Mouse (Mus musculus): ENCODE measurements around the gene Ptpra. TPM values are rescaled to one million over a fixed set of nuclear protein-coding genes. Genes with fewer than 3 reads are reported as not detected.

Ptpra gene
- polyA plus RNA-seq, 1 experiment = 57.9 TPM

- Histone ChIP-seq H3K4me2 (ENCODE audit: low read depth) (no peak overlapping the region), H3K27me3 (ENCODE audit: control insufficient read depth, insufficient read depth, insufficient read length) (peaks cover 17% of the 10 kb centered on the region), H3K4me3 (peak overlapping the region; percentile 1), H3ac (ENCODE audit: control insufficient read depth, insufficient read length) (no peak overlapping the region), H3K79me2 (ENCODE audit: control insufficient read depth, insufficient read depth) (no peaks in the 10 kb centered on the region), H3K36me3 (ENCODE audit: control insufficient read depth, insufficient read depth) (no peaks in the 10 kb centered on the region)
- TF ChIP-seq MYOD1 (IDR thresholded peaks at IDR 0.05; ENCODE audit: control insufficient read depth in 1 of 3, insufficient read length in 2 of 3, low read depth in 2 of 3) (no peak), SRF (IDR thresholded peaks at IDR 0.05; ENCODE audit: control insufficient read depth, insufficient read length, low read depth) (no peak), MYOG (IDR thresholded peaks at IDR 0.05; ENCODE audit: control insufficient read depth in 1 of 3, insufficient read depth in 1 of 3, insufficient read length in 2 of 3, low read depth in 2 of 3) (no peak), USF1 (IDR thresholded peaks at IDR 0.05; ENCODE audit: low read depth) (no peak), REST (IDR thresholded peaks at IDR 0.05; ENCODE audit: insufficient read depth, insufficient read length) (no peak), POLR2A (IDR thresholded peaks at IDR 0.05; ENCODE audit: insufficient read length, low read depth) (no peak), TCF3 (IDR thresholded peaks at IDR 0.05; ENCODE audit: insufficient read length, low read depth) (no peak), CEBPB (IDR thresholded peaks at IDR 0.05; ENCODE audit: insufficient read depth, poor library complexity, severe bottlenecking) (no peak), MAX (IDR thresholded peaks at IDR 0.05; ENCODE audit: low read depth) (no peak), E2F4 (IDR thresholded peaks at IDR 0.05; ENCODE audit: insufficient read depth) (no peak), TCF12 (IDR thresholded peaks at IDR 0.05; ENCODE audit: insufficient read depth, poor library complexity, severe bottlenecking) (no peak), POLR2AphosphoS2 (IDR thresholded peaks at IDR 0.05; ENCODE audit: insufficient read length, low read depth) (no peak)
These were observed 126.9 kb downstream of the Ptpra start for GRCm38 (mm10) chr2:130577021-130577420.

DNA sequence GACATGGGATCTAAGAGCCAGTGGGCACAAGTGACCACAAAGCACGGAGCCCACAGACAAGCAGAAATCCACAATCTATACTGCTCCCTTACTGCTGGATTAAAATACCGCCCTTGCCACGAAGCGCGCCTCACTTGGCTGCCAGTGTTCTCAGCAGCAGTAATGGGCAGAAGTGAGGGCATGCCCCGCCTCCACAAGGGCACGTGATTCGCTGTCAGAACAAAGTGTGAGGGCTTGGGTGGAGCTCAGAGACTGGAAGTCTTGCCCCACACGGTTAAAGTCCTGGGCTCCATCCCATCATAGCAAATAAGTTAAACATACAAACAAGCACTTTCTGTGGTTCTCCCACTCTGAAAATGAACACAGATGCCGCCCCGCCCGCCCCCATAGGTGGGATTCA lies 127.6 kb downstream of the Ptpra start:
- H3K79me2 ChIP-seq (ENCODE audit: control insufficient read depth, insufficient read depth) = no peaks in the 10 kb centered on the region
- no peak overlapping the region for H3ac ChIP-seq (ENCODE audit: control insufficient read depth, insufficient read length)
- H3K27me3 ChIP-seq (ENCODE audit: control insufficient read depth, insufficient read depth, insufficient read length) = peaks cover 17% of the 10 kb centered on the region
- H3K36me3 ChIP-seq (ENCODE audit: control insufficient read depth, insufficient read depth) = no peaks in the 10 kb centered on the region
- H3K4me2 ChIP-seq (ENCODE audit: low read depth) = peak overlapping the region; percentile 86
- H3K4me3 ChIP-seq = peak overlapping the region; percentile 1
- TF ChIP-seq POLR2A (IDR thresholded peaks at IDR 0.05; ENCODE audit: insufficient read length, low read depth) = peak; percentile 63
- TF ChIP-seq POLR2AphosphoS2 (IDR thresholded peaks at IDR 0.05; ENCODE audit: insufficient read length, low read depth) = peak; percentile 37
- peak; percentile 98 for TF ChIP-seq USF1 (IDR thresholded peaks at IDR 0.05; ENCODE audit: low read depth)
- TF ChIP-seq TCF3 (IDR thresholded peaks at IDR 0.05; ENCODE audit: insufficient read length, low read depth) = no peak
- TF ChIP-seq E2F4 (IDR thresholded peaks at IDR 0.05; ENCODE audit: insufficient read depth) = no peak

GRCm38 (mm10) chr2:130578148-130578547 lies 128.1 kb downstream of the Ptpra start:
- Histone ChIP-seq H3K36me3 (ENCODE audit: control insufficient read depth, insufficient read depth) (no peaks in the 10 kb centered on the region), H3ac (ENCODE audit: control insufficient read depth, insufficient read length) (no peak overlapping the region), H3K4me2 (ENCODE audit: low read depth) (peak overlapping the region; percentile 86), H3K4me3 (peak overlapping the region; percentile 1), H3K79me2 (ENCODE audit: control insufficient read depth, insufficient read depth) (no peaks in the 10 kb centered on the region), H3K27me3 (ENCODE audit: control insufficient read depth, insufficient read depth, insufficient read length) (peaks cover 17% of the 10 kb centered on the region)
- TF ChIP-seq MYOD1 (IDR thresholded peaks at IDR 0.05; ENCODE audit: control insufficient read depth in 1 of 3, insufficient read length in 2 of 3, low read depth in 2 of 3) (no peak), TCF3 (IDR thresholded peaks at IDR 0.05; ENCODE audit: insufficient read length, low read depth) (no peak), POLR2A (IDR thresholded peaks at IDR 0.05; ENCODE audit: insufficient read length, low read depth) (no peak), CEBPB (IDR thresholded peaks at IDR 0.05; ENCODE audit: insufficient read depth, poor library complexity, severe bottlenecking) (no peak), E2F4 (IDR thresholded peaks at IDR 0.05; ENCODE audit: insufficient read depth) (no peak), SRF (IDR thresholded peaks at IDR 0.05; ENCODE audit: control insufficient read depth, insufficient read length, low read depth) (no peak), POLR2AphosphoS2 (IDR thresholded peaks at IDR 0.05; ENCODE audit: insufficient read length, low read depth) (no peak), TCF12 (IDR thresholded peaks at IDR 0.05; ENCODE audit: insufficient read depth, poor library complexity, severe bottlenecking) (no peak), MYOG (IDR thresholded peaks at IDR 0.05; ENCODE audit: control insufficient read depth in 1 of 3, insufficient read depth in 1 of 3, insufficient read length in 2 of 3, low read depth in 2 of 3) (no peak), MAX (IDR thresholded peaks at IDR 0.05; ENCODE audit: low read depth) (no peak), REST (IDR thresholded peaks at IDR 0.05; ENCODE audit: insufficient read depth, insufficient read length) (no peak), USF1 (IDR thresholded peaks at IDR 0.05; ENCODE audit: low read depth) (no peak)

DNA sequence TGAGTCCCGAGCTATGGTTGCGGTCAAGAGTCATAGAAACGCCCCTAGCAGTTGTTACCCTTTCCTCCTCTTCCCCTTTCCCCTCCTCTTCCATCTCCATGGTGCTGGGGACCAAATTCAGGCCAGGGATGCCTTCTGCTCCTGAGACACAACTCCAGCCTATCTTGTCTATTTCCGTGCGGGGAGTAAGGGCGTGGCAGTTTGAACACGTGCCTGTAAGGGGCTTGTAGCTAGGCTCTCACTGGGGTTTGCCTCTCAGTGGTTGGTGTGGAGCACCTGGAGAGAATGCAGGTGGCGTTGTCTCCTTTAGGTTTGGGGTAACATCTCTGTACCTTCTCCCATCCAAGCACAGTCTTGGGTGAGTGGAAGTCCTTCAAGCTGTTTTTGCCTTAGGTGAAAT lies 129.7 kb downstream of the Ptpra start:
- Histone ChIP-seq H3K36me3 (ENCODE audit: control insufficient read depth, insufficient read depth) (no peaks in the 10 kb centered on the region), H3K4me3 (no peak overlapping the region), H3K79me2 (ENCODE audit: control insufficient read depth, insufficient read depth) (no peaks in the 10 kb centered on the region), H3ac (ENCODE audit: control insufficient read depth, insufficient read length) (no peak overlapping the region), H3K4me2 (ENCODE audit: low read depth) (no peak overlapping the region), H3K27me3 (ENCODE audit: control insufficient read depth, insufficient read depth, insufficient read length) (peaks cover 17% of the 10 kb centered on the region)
- TF ChIP-seq USF1 (IDR thresholded peaks at IDR 0.05; ENCODE audit: low read depth) = no peak
- no peak for TF ChIP-seq POLR2A (IDR thresholded peaks at IDR 0.05; ENCODE audit: insufficient read length, low read depth)
- no peak for TF ChIP-seq CEBPB (IDR thresholded peaks at IDR 0.05; ENCODE audit: insufficient read depth, poor library complexity, severe bottlenecking)
- no peak for TF ChIP-seq E2F4 (IDR thresholded peaks at IDR 0.05; ENCODE audit: insufficient read depth)
- no peak for TF ChIP-seq MYOG (IDR thresholded peaks at IDR 0.05; ENCODE audit: control insufficient read depth in 1 of 3, insufficient read depth in 1 of 3, insufficient read length in 2 of 3, low read depth in 2 of 3)
- no peak for TF ChIP-seq TCF12 (IDR thresholded peaks at IDR 0.05; ENCODE audit: insufficient read depth, poor library complexity, severe bottlenecking)
- TF ChIP-seq MAX (IDR thresholded peaks at IDR 0.05; ENCODE audit: low read depth) = no peak
- no peak for TF ChIP-seq TCF3 (IDR thresholded peaks at IDR 0.05; ENCODE audit: insufficient read length, low read depth)
- no peak for TF ChIP-seq REST (IDR thresholded peaks at IDR 0.05; ENCODE audit: insufficient read depth, insufficient read length)
- no peak for TF ChIP-seq SRF (IDR thresholded peaks at IDR 0.05; ENCODE audit: control insufficient read depth, insufficient read length, low read depth)
- TF ChIP-seq MYOD1 (IDR thresholded peaks at IDR 0.05; ENCODE audit: control insufficient read depth in 1 of 3, insufficient read length in 2 of 3, low read depth in 2 of 3) = no peak
- TF ChIP-seq POLR2AphosphoS2 (IDR thresholded peaks at IDR 0.05; ENCODE audit: insufficient read length, low read depth) = no peak

DNA sequence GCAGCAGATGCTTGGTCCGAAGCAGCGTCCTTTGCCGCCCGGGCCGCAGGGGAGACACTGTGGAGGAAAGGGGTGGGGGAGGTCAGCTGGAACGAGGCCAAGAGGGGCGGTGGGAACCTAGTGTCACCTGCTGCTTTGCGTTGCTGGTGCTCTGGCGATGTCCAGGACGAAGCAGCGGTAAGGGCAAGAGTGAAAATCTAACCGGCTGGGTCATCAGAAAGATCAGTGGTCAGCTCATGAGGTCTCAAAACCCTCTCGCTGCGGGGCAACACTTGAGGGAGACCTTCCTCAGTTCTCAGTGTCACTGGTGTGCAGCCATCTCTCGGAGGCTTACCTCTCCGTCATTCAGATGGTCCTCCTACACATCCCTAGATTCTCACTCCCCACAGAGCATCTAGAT lies 131.1 kb downstream of the Ptpra start:
- Histone ChIP-seq H3K4me3 (no peak overlapping the region), H3K4me2 (ENCODE audit: low read depth) (no peak overlapping the region), H3ac (ENCODE audit: control insufficient read depth, insufficient read length) (no peak overlapping the region), H3K27me3 (ENCODE audit: control insufficient read depth, insufficient read depth, insufficient read length) (peaks cover 17% of the 10 kb centered on the region), H3K36me3 (ENCODE audit: control insufficient read depth, insufficient read depth) (no peaks in the 10 kb centered on the region), H3K79me2 (ENCODE audit: control insufficient read depth, insufficient read depth) (no peaks in the 10 kb centered on the region)
- TF ChIP-seq CEBPB (IDR thresholded peaks at IDR 0.05; ENCODE audit: insufficient read depth, poor library complexity, severe bottlenecking) (no peak), MYOG (IDR thresholded peaks at IDR 0.05; ENCODE audit: control insufficient read depth in 1 of 3, insufficient read depth in 1 of 3, insufficient read length in 2 of 3, low read depth in 2 of 3) (no peak), E2F4 (IDR thresholded peaks at IDR 0.05; ENCODE audit: insufficient read depth) (no peak), MYOD1 (IDR thresholded peaks at IDR 0.05; ENCODE audit: control insufficient read depth in 1 of 3, insufficient read length in 2 of 3, low read depth in 2 of 3) (no peak), TCF3 (IDR thresholded peaks at IDR 0.05; ENCODE audit: insufficient read length, low read depth) (no peak), REST (IDR thresholded peaks at IDR 0.05; ENCODE audit: insufficient read depth, insufficient read length) (no peak), MAX (IDR thresholded peaks at IDR 0.05; ENCODE audit: low read depth) (no peak), TCF12 (IDR thresholded peaks at IDR 0.05; ENCODE audit: insufficient read depth, poor library complexity, severe bottlenecking) (no peak), SRF (IDR thresholded peaks at IDR 0.05; ENCODE audit: control insufficient read depth, insufficient read length, low read depth) (no peak), POLR2AphosphoS2 (IDR thresholded peaks at IDR 0.05; ENCODE audit: insufficient read length, low read depth) (no peak), POLR2A (IDR thresholded peaks at IDR 0.05; ENCODE audit: insufficient read length, low read depth) (no peak)

Data from myocyte (in vitro differentiated cells).